Mouse (Mus musculus) lung, postnatal 0 days (tissue): ENCODE results near the gene Gnb5.

Source experiments
- CTCF ChIP-seq: IDR thresholded peaks from 2 replicates; pipeline ENCODE4 v1.5.1; 2016; ENCODE audit warnings: antibody characterized with exemption, mild to moderate bottlenecking
- EP300 ChIP-seq: IDR thresholded peaks from 2 replicates; pipeline ENCODE4 v1.6.1; 2016; ENCODE audit warnings: antibody characterized with exemption, mild to moderate bottlenecking, control low read depth

- TF ChIP-seq EP300: no peak
- no peak for TF ChIP-seq CTCF
Measured at GRCm38 (mm10) chr9:75307015-75307414, 927 bp downstream of the Gnb5 start.
